Comparison of ENCODE assay signal across 28 mouse cellular contexts in genomic region chr6:144560211-144560610, GRCm38 (mm10).
DNase-seq lines count a peak whose midpoint lies in the region; ATAC-seq and TF ChIP-seq lines count a peak whose summit lies in the region.
"Had no signal": no experiment of that assay in that cellular context is flagged by ENCODE, and none has a peak within 500 bp of the region (broad histone marks: within the 10 kb centered on the region; RNA-seq: fewer than 3 reads in every experiment).

No protein-coding gene starts in this region.

- no peak overlapping the region for H3K9ac ChIP-seq in hindbrain, embryonic 11.5 days (ENCODE audit: low read depth, low read length)
- no peak overlapping the region for H3K9ac ChIP-seq in hindbrain, postnatal 0 days (replicated peaks; ENCODE audit: low read length)
- H3K9ac ChIP-seq: heart, embryonic 13.5 days; hindbrain, embryonic 15.5 days; liver, embryonic 14.5 days had no signal

- 0 out of 2 replicates have a peak, but pooled peaks have one; percentile 45 for ATAC-seq in hindbrain, embryonic 11.5 days (ENCODE audit: low FRiP score)
- ATAC-seq in hindbrain, postnatal 0 days, result no peak
- ATAC-seq: forebrain, embryonic 16.5 days; intestine, embryonic 16.5 days had no signal

- WGBS in hindbrain, embryonic 11.5 days, result 34% methylated on average over 3 of the region's 3 CpGs
- 28% methylated on average over 3 of the region's 3 CpGs for WGBS in hindbrain, postnatal 0 days

- no peak overlapping the region for H3K27ac ChIP-seq in hindbrain, embryonic 11.5 days (ENCODE audit: low read depth, low read length)
- H3K27ac ChIP-seq in hindbrain, postnatal 0 days, result no peak overlapping the region
- H3K27ac ChIP-seq: gastrocnemius, adult 2 months; heart, embryonic 13.5 days; hindbrain, embryonic 15.5 days; liver, embryonic 14.5 days; macrophage had no signal

- H3K4me2 ChIP-seq in hindbrain, embryonic 11.5 days (replicated peaks; ENCODE audit: low read depth, low read length), result no peak overlapping the region
- H3K4me2 ChIP-seq in hindbrain, postnatal 0 days (ENCODE audit: low read depth, low read length), result no peak overlapping the region
- H3K4me2 ChIP-seq: heart, embryonic 13.5 days; hindbrain, embryonic 15.5 days had no signal

- DNase-seq in hindbrain, embryonic 11.5 days (ENCODE audit: low spot score), result peak; percentile 53
- no peak for DNase-seq in hindbrain, postnatal 0 days (ENCODE audit: low spot score)
- peak; percentile 12 for DNase-seq in Muller cell, postnatal 12 days (ENCODE audit: inconsistent ontology term)
- DNase-seq in embryo, embryonic 10 days (ENCODE audit: low spot score), result peak; percentile 78
- DNase-seq in mesoderm, embryonic 11.5 days (ENCODE audit: low read depth, low spot score), result peak; percentile 41
- no peak for DNase-seq in layer of hippocampus, postnatal 25 days (ENCODE audit: extremely low spot score in 1 of 2, low spot score in 1 of 2)
- no peak for DNase-seq in gastrocnemius, adult 8-10 months (ENCODE audit: low spot score in 2 of 2)
- DNase-seq: adrenal gland, adult 8-10 months; B cell, adult 2 months; cerebellum, adult 2 months; cerebellum, postnatal 36 days; gastrocnemius, adult 2 months; heart, postnatal 10 days; kidney, adult 8-10 months; kidney, postnatal 10 days; layer of hippocampus, adult 9-11 months; liver; lung, adult 2 months; lung, postnatal 10 days; right cerebral cortex, adult 18-20 months; spleen, adult 18-20 months; thymus, postnatal 25 days had no signal

- H3K36me3 ChIP-seq in hindbrain, embryonic 11.5 days (ENCODE audit: control insufficient read depth, insufficient read depth, low read length), result no peaks in the 10 kb centered on the region
- H3K36me3 ChIP-seq in hindbrain, postnatal 0 days (ENCODE audit: insufficient read depth, low read length), result no peaks in the 10 kb centered on the region
- H3K36me3 ChIP-seq: heart, embryonic 13.5 days; hindbrain, embryonic 15.5 days had no signal

- no peak for TF ChIP-seq CTCF in hindbrain, postnatal 0 days (IDR thresholded peaks at IDR 0.05; ENCODE audit: low read depth)

- H3K4me1 ChIP-seq in hindbrain, embryonic 11.5 days (replicated peaks; ENCODE audit: control insufficient read depth, insufficient read depth, low read length), result no peaks in the 10 kb centered on the region
- no peaks in the 10 kb centered on the region for H3K4me1 ChIP-seq in hindbrain, postnatal 0 days (ENCODE audit: insufficient read depth, low read length)
- H3K4me1 ChIP-seq: heart, embryonic 13.5 days; hindbrain, embryonic 15.5 days had no signal

- H3K27me3 ChIP-seq in hindbrain, embryonic 11.5 days (ENCODE audit: control insufficient read depth, insufficient read depth, low read length), result no peaks in the 10 kb centered on the region
- no peaks in the 10 kb centered on the region for H3K27me3 ChIP-seq in hindbrain, postnatal 0 days (ENCODE audit: insufficient read depth, low read length)
- H3K27me3 ChIP-seq: heart, embryonic 13.5 days; hindbrain, embryonic 15.5 days had no signal

- H3K9me3 ChIP-seq in hindbrain, embryonic 11.5 days (ENCODE audit: control insufficient read depth, low read length), result peaks cover 6% of the 10 kb centered on the region; the same call in 1 of the 2 replicates
- no peaks in the 10 kb centered on the region for H3K9me3 ChIP-seq in hindbrain, postnatal 0 days (ENCODE audit: low read length)
- H3K9me3 ChIP-seq: hindbrain, embryonic 15.5 days had no signal

- no peak overlapping the region for H3K4me3 ChIP-seq in hindbrain, embryonic 11.5 days (ENCODE audit: low read depth, low read length)
- no peak overlapping the region for H3K4me3 ChIP-seq in hindbrain, postnatal 0 days (ENCODE audit: low read length)
- H3K4me3 ChIP-seq: gastrocnemius, adult 2 months; heart, embryonic 13.5 days; hindbrain, embryonic 15.5 days had no signal

Comparison
In these comparisons a context has a peak if more than half of its experiments do, and no peak if none do; other contexts are left out.
1. DNase-seq: peak in hindbrain, embryonic 11.5 days (single experiment), Muller cell, postnatal 12 days (single experiment), embryo, embryonic 10 days (single experiment) and mesoderm, embryonic 11.5 days (single experiment); none in hindbrain, postnatal 0 days (single experiment), layer of hippocampus, postnatal 25 days (0 of 2) and gastrocnemius, adult 8-10 months (0 of 2).